Mouse (Mus musculus): ENCODE results near the gene Zcchc3. TPM values are rescaled to one million over a fixed set of nuclear protein-coding genes. Genes with fewer than 3 reads are reported as not detected.
"Not testable (repeated sequence)": the region's sequence is repeated elsewhere in the genome, so short reads cannot be mapped to it uniquely, and the experiment has no call there.

Zcchc3 gene
- 10 to 100 TPM in 1 of 2 experiments, 1 to 10 TPM in 1; 8.0 to 10.0 TPM for total RNA-seq (2021)

GRCm38 (mm10) chr2:152414591-152415165 lies at the start of gene Zcchc3:
Gene Zcchc3 (minus strand): TSS chr2:152415027.
- intact Hi-C loops (cut with DNase I): loop anchor here (1.0 to 2.0 kb wide), 2 partner anchors 16 to 22 kb away; partner anchors contain the start of gene Sox12
- peak; percentile 78 to 91 for DNase-seq

- intact Hi-C loops (cut with DNase I): no loop called here
These were observed 44.4 kb upstream of the Zcchc3 start for GRCm38 (mm10) chr2:152459241-152459640.

GRCm38 (mm10) chr2:152452101-152452781 lies 37.4 kb upstream of the Zcchc3 start:
- intact Hi-C loops (cut with DNase I): loop anchor here (5.0 kb wide), 1 partner anchor 135 kb away; no protein-coding TSS in a partner anchor
- peak; percentile 31 for DNase-seq

More at GRCm38 (mm10) chr2:152459241-152459640, 44.4 kb upstream of the Zcchc3 start:
- no peak for DNase-seq

GRCm38 (mm10) chr2:152450241-152450640 lies 35.4 kb upstream of the Zcchc3 start:
- peak; percentile 34 to 56 for DNase-seq
- intact Hi-C loops (cut with DNase I): loop anchor here (5.0 kb wide), 1 partner anchor 137 kb away; no protein-coding TSS in a partner anchor

- DNase-seq: no peak
- intact Hi-C loops (cut with DNase I): no loop called here
These were observed 32.6 kb upstream of the Zcchc3 start for GRCm38 (mm10) chr2:152447461-152447860.

- DNase-seq: no peak
- intact Hi-C loops (cut with DNase I): no loop called here
These were observed 31.8 kb upstream of the Zcchc3 start for GRCm38 (mm10) chr2:152446642-152447041.

GRCm38 (mm10) chr2:152443281-152443680 lies 28.5 kb upstream of the Zcchc3 start:
- DNase-seq: no peak
- intact Hi-C loops (cut with DNase I): no loop called here

- no peak for DNase-seq
- intact Hi-C loops (cut with DNase I): no loop called here
These were observed 27.5 kb upstream of the Zcchc3 start for GRCm38 (mm10) chr2:152442322-152442721.

- intact Hi-C loops (cut with DNase I): no loop called here
- no peak for DNase-seq
These were observed 25.0 kb upstream of the Zcchc3 start for GRCm38 (mm10) chr2:152439833-152440232.

GRCm38 (mm10) chr2:152438963-152439362 lies 24.1 kb upstream of the Zcchc3 start:
- no peak for DNase-seq

GRCm38 (mm10) chr2:152436983-152437860 lies 22.4 kb upstream of the Zcchc3 start:
- intact Hi-C loops (cut with DNase I): loop anchor here (1.0 to 2.0 kb wide), 3 partner anchors 22 to 72 kb away; partner anchors contain the start of genes 6820408C15Rik and Zcchc3
- DNase-seq: peak; percentile 84 to 89

More at GRCm38 (mm10) chr2:152438963-152439362, 24.1 kb upstream of the Zcchc3 start:
- intact Hi-C loops (cut with DNase I): no loop called here

GRCm38 (mm10) chr2:152436405-152436901 lies 21.6 kb upstream of the Zcchc3 start:
- DNase-seq: peak in 1 of 2 experiments; percentile 15
- intact Hi-C loops (cut with DNase I): loop anchor here (2.0 kb wide), 2 partner anchors 22 to 72 kb away; partner anchors contain the start of genes 6820408C15Rik and Zcchc3

- intact Hi-C loops (cut with DNase I); DNase-seq: not testable (repeated sequence)
These were observed 13.7 kb upstream of the Zcchc3 start for GRCm38 (mm10) chr2:152428481-152428880.

GRCm38 (mm10) chr2:152427493-152427892 lies 12.7 kb upstream of the Zcchc3 start:
- DNase-seq: no peak
- intact Hi-C loops (cut with DNase I): no loop called here

GRCm38 (mm10) chr2:152415786-152416185 lies 959 bp upstream of the Zcchc3 start:
- no peak for DNase-seq
- intact Hi-C loops (cut with DNase I): loop anchor here (2.0 kb wide), 1 partner anchor 21 kb away; no protein-coding TSS in a partner anchor

GRCm38 (mm10) chr2:152415287-152415686 lies 460 bp upstream of the Zcchc3 start, which contains the start of gene 6820408C15Rik:
Gene 6820408C15Rik (plus strand): TSS chr2:152415587.
- intact Hi-C loops (cut with DNase I): loop anchor here (2.0 kb wide), 1 partner anchor 22 kb away; no protein-coding TSS in a partner anchor
- DNase-seq: no peak

- intact Hi-C loops (cut with DNase I): loop anchor here (1.0 to 2.0 kb wide), 2 partner anchors 16 to 23 kb away; partner anchors contain the start of gene Sox12
- peak; percentile 42 to 53 for DNase-seq
These were observed 852 bp downstream of the Zcchc3 start for GRCm38 (mm10) chr2:152413765-152414584.

- DNase-seq: no peak
- intact Hi-C loops (cut with DNase I): no loop called here
These were observed 1.6 kb downstream of the Zcchc3 start for GRCm38 (mm10) chr2:152413158-152413764.

All from heart, postnatal 36 days (tissue).